Mouse (Mus musculus): ENCODE results near the gene Gtf2i.

- TF ChIP-seq JUND (conservative IDR thresholded peaks at IDR 0.05; ENCODE audit: low read depth, low read length): no peak
- no peak for TF ChIP-seq MAX (IDR thresholded peaks at IDR 0.05; ENCODE audit: low read length)
- TF ChIP-seq SMC3 (IDR thresholded peaks at IDR 0.05; ENCODE audit: low read depth, low read length): no peak
- TF ChIP-seq USF2 (conservative IDR thresholded peaks at IDR 0.05; ENCODE audit: low read depth, low read length): no peak
These were observed 65.3 kb downstream of the Gtf2i start for GRCm38 (mm10) chr5:134249245-134249649.

Data from CH12.LX (cell line).